Mouse (Mus musculus) kidney, adult 11 months (tissue): ENCODE measurements around the gene Nhsl2.

Source experiments
- DNase-seq: peaks from one replicate; pipeline ENCODE4 v3.0.0; 2022

Gene Nhsl2

GRCm38 (mm10) chrX:102054009-102054408 is 204.8 kb downstream of the Nhsl2 start:
- DNase-seq, result no peak

GRCm38 (mm10) chrX:102059437-102059836 is 210.3 kb downstream of the Nhsl2 start:
- no peak for DNase-seq

GRCm38 (mm10) chrX:102060243-102060642 is 211.1 kb downstream of the Nhsl2 start:
- DNase-seq, result no peak

GRCm38 (mm10) chrX:102060891-102061290 is 211.7 kb downstream of the Nhsl2 start:
- DNase-seq, result peak; percentile 46

- DNase-seq, result no peak
Measured at GRCm38 (mm10) chrX:102064062-102064461, 214.9 kb downstream of the Nhsl2 start.

- DNase-seq, result no peak
Measured at GRCm38 (mm10) chrX:102065213-102065775, 216.1 kb downstream of the Nhsl2 start.

- DNase-seq, result peak; percentile 56
Measured at GRCm38 (mm10) chrX:102066134-102066533, 216.9 kb downstream of the Nhsl2 start.

- no peak for DNase-seq
Measured at GRCm38 (mm10) chrX:102067118-102067517, 217.9 kb downstream of the Nhsl2 start.

- DNase-seq, result no peak
Measured at GRCm38 (mm10) chrX:102068811-102069540, 219.8 kb downstream of the Nhsl2 start.

GRCm38 (mm10) chrX:102070591-102071471 is 221.6 kb downstream of the Nhsl2 start, which contains the start of gene Rtl5:
Gene Rtl5, minus strand, starts transcription at chrX:102071304.
- DNase-seq, result peak; percentile 66

GRCm38 (mm10) chrX:102071517-102071916 is 222.3 kb downstream of the Nhsl2 start:
- no peak for DNase-seq

GRCm38 (mm10) chrX:102073605-102074325 is 224.6 kb downstream of the Nhsl2 start:
- DNase-seq, result no peak

GRCm38 (mm10) chrX:102074435-102074834 is 225.2 kb downstream of the Nhsl2 start:
- no peak for DNase-seq

- DNase-seq, result peak; percentile 44
Measured at GRCm38 (mm10) chrX:102075158-102075557, 226.0 kb downstream of the Nhsl2 start.

- DNase-seq, result no peak
Measured at GRCm38 (mm10) chrX:102076886-102077765, 227.9 kb downstream of the Nhsl2 start.

- DNase-seq, result no peak
Measured at GRCm38 (mm10) chrX:102081076-102081475, 231.9 kb downstream of the Nhsl2 start.

GRCm38 (mm10) chrX:102081573-102082279 is 232.5 kb downstream of the Nhsl2 start:
- no peak for DNase-seq

GRCm38 (mm10) chrX:102082340-102082739 is 233.2 kb downstream of the Nhsl2 start:
- no peak for DNase-seq

GRCm38 (mm10) chrX:102085798-102086443 is 236.7 kb downstream of the Nhsl2 start:
- DNase-seq, result peak; percentile 47

- DNase-seq, result no peak
Measured at GRCm38 (mm10) chrX:102090605-102091004, 241.4 kb downstream of the Nhsl2 start.
